Mouse (Mus musculus): ENCODE results near the gene Troap. TPM values are rescaled to one million over a fixed set of nuclear protein-coding genes. Genes with fewer than 3 reads are reported as not detected.

Troap gene
- total RNA-seq, 2 experiments from 2014 or later: 6.5 to 6.7 TPM

Small RNA genes lying within 50 kb of the gene (microRNA-seq; reads per million reads assigned to microRNA genes)
- 0 to 1.7 reads per million in 2 experiments for gene Mir6960

Other genes starting within 250 kb of the Troap start
- 10 to 100 TPM; 93.7 to 94.3 TPM for gene Prkag1, start 243.1 kb upstream of the Troap start, total RNA-seq (2021)
- gene Kmt2d, start 203.4 kb upstream of the Troap start, total RNA-seq (2021): 10 to 100 TPM; 63.0 to 72.1 TPM
- gene Rhebl1, start 180.0 kb upstream of the Troap start, total RNA-seq (2021): 1 to 10 TPM; 1.6 to 2.8 TPM
- 1 to 10 TPM; 2.8 to 3.8 TPM for gene Dhh, start 176.0 kb upstream of the Troap start, total RNA-seq (2021)
- 10 to 100 TPM; 15.4 to 16.1 TPM for gene Lmbr1l, start 156.3 kb upstream of the Troap start, total RNA-seq (2021)
- gene Tuba1b, start 140.0 kb upstream of the Troap start, total RNA-seq (2021): 100 to 1,000 TPM; 373 to 402 TPM
- gene Gm49450, start 121.0 kb upstream of the Troap start, total RNA-seq (2021): not detected
- 100 to 1,000 TPM; 263 to 273 TPM for gene Tuba1a, start 120.9 kb upstream of the Troap start, total RNA-seq (2021)
- gene Tuba1c, start 44.7 kb upstream of the Troap start, total RNA-seq (2021): 10 to 100 TPM; 80.7 to 99.8 TPM
- gene Prph, start 19.4 kb upstream of the Troap start, total RNA-seq (2021): under 1 TPM; 0.27 to 0.53 TPM
- gene C1ql4, start 13.2 kb downstream of the Troap start, total RNA-seq (2021): not detected
- under 1 TPM; 0.37 to 0.98 TPM for gene Dnajc22, start 18.6 kb downstream of the Troap start, total RNA-seq (2021)
- gene Spats2, start 51.3 kb downstream of the Troap start, total RNA-seq (2021): 10 to 100 TPM; 16.7 to 18.8 TPM
- gene Kcnh3, start 150.3 kb downstream of the Troap start, total RNA-seq (2021): 1 to 10 TPM in 1 of 2 experiments, under 1 TPM in 1; 0.57 to 1.3 TPM
- gene Mcrs1, start 177.4 kb downstream of the Troap start, total RNA-seq (2021): 10 to 100 TPM; 73.3 to 75.3 TPM
- gene Prpf40b, start 220.5 kb downstream of the Troap start, total RNA-seq (2021): 10 to 100 TPM; 30.5 to 38.7 TPM
- gene Fam186b, start 221.3 kb downstream of the Troap start, total RNA-seq (2021): under 1 TPM; 0.14 to 0.15 TPM